Mouse (Mus musculus): ENCODE data around the gene Fam213b.

GRCm38 (mm10) chr4:154935788-154936187, 36.9 kb upstream of the Fam213b start:
- TF ChIP-seq CTCF (IDR thresholded peaks at IDR 0.05; ENCODE audit: low read depth, low read length) (no peak), POLR2AphosphoS5 (IDR thresholded peaks at IDR 0.05; ENCODE audit: insufficient replicate concordance, low read depth, low read length) (no peak), GATA1 (IDR thresholded peaks at IDR 0.05; ENCODE audit: borderline replicate concordance, low read length) (no peak), GATA2 (IDR thresholded peaks at IDR 0.05; ENCODE audit: borderline replicate concordance, low read depth, low read length) (no peak)

Measured in G1E (cell line).